Mouse (Mus musculus) activated CD4-positive, CD25-positive, alpha-beta regulatory T cell, adult 9 weeks (primary cell): ENCODE measurements around the gene Itgb1bp1. TPM values are rescaled to one million over a fixed set of nuclear protein-coding genes. Genes with fewer than 3 reads are reported as not detected.

Experiments
- polyA plus RNA-seq: library from polyadenylated mRNA; unstranded; fragments of 100-300 nt; shearing (Covaris generic); gene quantifications from one replicate; pipeline ENCODE4 v1.2.1, GENCODE M21; 2017

The Itgb1bp1 gene
- polyA plus RNA-seq = 127 TPM

GRCm38 (mm10) chr12:21286243-21286622 is at the start of gene Itgb1bp1:
Gene Itgb1bp1 (minus strand): TSS chr12:21286284.

DNA sequence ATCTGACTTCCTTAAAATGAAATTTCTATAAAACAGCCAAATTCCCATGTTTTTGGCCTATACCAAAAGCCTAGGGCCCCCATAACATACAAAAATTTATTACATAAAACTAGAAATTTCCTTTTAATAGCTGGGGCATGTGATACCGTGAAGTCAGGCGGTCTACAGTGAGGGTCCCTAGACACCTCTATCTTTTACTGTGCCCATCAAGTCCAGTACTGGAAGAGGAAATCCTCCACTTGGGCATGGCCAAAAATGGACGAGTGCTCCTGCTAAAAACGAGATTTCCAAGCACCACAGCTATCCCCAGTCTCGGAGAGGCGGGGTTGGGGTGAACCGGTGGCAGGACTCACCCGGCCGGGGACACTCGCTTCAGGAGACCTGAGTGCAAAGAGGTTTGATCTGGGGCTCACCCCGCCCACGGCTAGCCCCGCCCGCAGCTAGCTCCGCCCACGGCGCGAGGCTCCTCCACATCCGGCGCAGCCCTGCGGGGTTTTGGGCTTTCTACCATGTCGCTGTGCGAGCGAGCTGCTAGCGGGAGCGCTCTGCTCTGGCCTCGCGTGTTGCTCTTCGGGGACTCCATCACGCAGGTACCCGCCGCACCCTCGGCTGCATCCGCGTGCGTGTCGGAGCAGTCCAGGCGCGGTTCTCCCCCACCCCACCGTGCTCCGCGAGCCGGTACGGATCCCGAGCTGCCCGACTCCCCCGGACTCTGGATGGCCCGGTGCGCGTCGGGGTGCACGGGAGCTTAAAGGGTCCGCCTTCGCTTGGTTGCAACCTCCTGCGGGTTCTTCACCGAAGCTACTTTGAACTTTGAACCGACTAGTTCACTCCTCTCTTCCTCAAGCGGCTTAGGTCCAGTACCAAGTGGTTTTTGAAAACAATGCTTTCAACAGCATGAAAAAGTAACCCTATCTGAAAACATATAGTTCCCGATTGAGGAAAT is 30.1 kb upstream of the Itgb1bp1 start, which contains the start of gene Iah1:
Gene Iah1 (plus strand): TSS at position 467 of the 946 bp plus-strand sequence.

DNA sequence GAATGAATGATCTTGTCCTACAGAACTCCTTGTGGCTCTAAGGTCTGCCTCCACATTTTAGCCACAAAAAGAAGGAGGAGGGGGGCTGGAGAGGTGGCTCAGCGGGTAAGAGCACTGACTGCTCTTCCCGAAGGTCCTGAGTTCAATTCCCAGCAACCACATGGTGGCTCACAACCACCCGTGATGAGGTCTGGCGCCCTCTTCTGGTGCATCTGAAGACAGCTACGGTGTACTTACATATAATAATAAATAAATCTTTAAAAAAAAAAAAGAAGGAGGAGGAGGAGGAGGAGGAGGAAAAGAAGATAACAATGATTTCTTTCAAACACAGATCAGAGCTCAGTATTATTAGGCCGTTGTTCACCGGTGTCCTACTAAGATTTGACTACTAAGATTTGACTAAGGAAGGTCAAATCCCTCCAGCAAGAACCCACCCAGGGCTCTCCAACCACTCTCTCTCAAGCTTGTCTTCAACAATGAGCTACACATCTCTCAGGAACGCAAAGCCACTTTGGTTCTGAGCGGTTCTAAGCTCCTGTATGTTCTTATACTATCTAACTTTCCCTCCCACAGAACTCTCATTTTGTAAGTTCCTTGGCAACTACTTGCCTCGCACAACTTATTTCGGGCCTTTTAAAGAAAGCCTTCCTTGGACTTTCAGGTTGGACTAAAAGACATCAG is 1.2 kb downstream of the Itgb1bp1 start, which contains the start of gene Cpsf3:
Gene Cpsf3 (plus strand): TSS at position 631 of the 681 bp plus-strand sequence.

Other genes with a start within 250 kb of the Itgb1bp1 start
- gene Cpsf3, start 893 bp downstream of the Itgb1bp1 start, polyA plus RNA-seq = 149 TPM
- 56.3 TPM for gene Iah1, start 30.1 kb upstream of the Itgb1bp1 start, polyA plus RNA-seq
- gene Adam17, start 87.3 kb upstream of the Itgb1bp1 start, polyA plus RNA-seq = 82.5 TPM
- gene Ywhaq, start 131.4 kb upstream of the Itgb1bp1 start, polyA plus RNA-seq = 307 TPM